Mouse (Mus musculus) liver, adult 2 months (tissue): ENCODE data around the gene Tpi1.

ENCODE experiments used
- CTCF ChIP-seq: fragments of 200-500 bp; IDR thresholded peaks from 2 replicates; pipeline ENCODE4 v1.5.1; 2011; ENCODE audit warnings: low read depth, low read length, control low read depth
- POLR2A ChIP-seq: fragments of 200-500 bp; IDR thresholded peaks from 2 replicates; pipeline ENCODE4 v1.6.1; 2011; ENCODE audit warnings: low read length, control low read depth; ENCODE audit not compliant: insufficient read depth; ENCODE audit errors: extremely low read depth

DNA sequence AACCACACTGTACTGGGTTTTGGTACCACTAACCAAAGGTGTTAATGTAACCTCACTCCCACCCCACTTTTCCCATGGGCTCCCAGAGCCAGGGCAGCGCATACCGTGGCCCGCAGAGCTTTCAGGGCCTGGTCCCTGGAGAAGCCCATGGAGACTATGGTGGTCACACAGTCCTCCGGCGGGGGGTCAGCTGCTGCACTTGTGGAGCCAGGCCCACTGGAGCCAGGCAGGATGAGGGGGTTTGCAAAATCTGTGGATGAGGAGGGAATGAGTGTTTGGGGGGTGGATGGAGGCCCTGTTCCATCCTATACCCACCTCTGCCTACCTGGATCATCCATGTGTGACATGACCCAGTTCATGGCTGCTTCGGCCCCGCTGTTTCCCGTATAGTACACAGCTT, 3.5 kb upstream of the Tpi1 start:
- TF ChIP-seq CTCF (no peak), POLR2A (no peak)
